Mouse (Mus musculus): Measurements from ENCODE around the gene Kalrn. TPM values are rescaled to one million over a fixed set of nuclear protein-coding genes. Genes with fewer than 3 reads are reported as not detected.
A peak's percentile ranks its signal among the peaks of the same experiment; 100 is the strongest.

Gene Kalrn
- total RNA-seq, 1 experiment from 2014 or later, result 8.2 TPM

GRCm38 (mm10) chr16:34502110-34502509, 71.2 kb downstream of the Kalrn start:
- DNase-seq, result no peak

- DNase-seq, result no peak
Measured at GRCm38 (mm10) chr16:34494741-34495140, 78.6 kb downstream of the Kalrn start.

- no peak for DNase-seq
Measured at GRCm38 (mm10) chr16:34493914-34494313, 79.4 kb downstream of the Kalrn start.

GRCm38 (mm10) chr16:34491225-34491624, 82.1 kb downstream of the Kalrn start:
- no peak for DNase-seq

GRCm38 (mm10) chr16:34490506-34490905, 82.8 kb downstream of the Kalrn start:
- peak; percentile 11 for DNase-seq

- no peak for DNase-seq
Measured at GRCm38 (mm10) chr16:34489805-34490325, 83.5 kb downstream of the Kalrn start.

- no peak for DNase-seq
Measured at GRCm38 (mm10) chr16:34487823-34488222, 85.5 kb downstream of the Kalrn start.

- no peak for DNase-seq
Measured at GRCm38 (mm10) chr16:34487268-34487667, 86.1 kb downstream of the Kalrn start.

- DNase-seq, result no peak
Measured at GRCm38 (mm10) chr16:34485483-34485882, 87.8 kb downstream of the Kalrn start.

- DNase-seq, result peak; percentile 17
Measured at GRCm38 (mm10) chr16:34484921-34485320, 88.4 kb downstream of the Kalrn start.

GRCm38 (mm10) chr16:34484213-34484612, 89.1 kb downstream of the Kalrn start:
- DNase-seq, result no peak

GRCm38 (mm10) chr16:34483716-34484115, 89.6 kb downstream of the Kalrn start:
- no peak for DNase-seq

GRCm38 (mm10) chr16:34474741-34475140, 98.6 kb downstream of the Kalrn start:
- DNase-seq, result no peak

- no peak for DNase-seq
Measured at GRCm38 (mm10) chr16:34473891-34474290, 99.4 kb downstream of the Kalrn start.

GRCm38 (mm10) chr16:34471441-34471840, 101.9 kb downstream of the Kalrn start:
- DNase-seq, result no peak

- no peak for DNase-seq
Measured at GRCm38 (mm10) chr16:34470343-34470742, 103.0 kb downstream of the Kalrn start.

- no peak for DNase-seq
Measured at GRCm38 (mm10) chr16:34469277-34469868, 104.0 kb downstream of the Kalrn start.

GRCm38 (mm10) chr16:34466649-34467048, 106.7 kb downstream of the Kalrn start:
- DNase-seq, result no peak

GRCm38 (mm10) chr16:34456314-34456713, 117.0 kb downstream of the Kalrn start:
- DNase-seq, result peak; percentile 74

- DNase-seq, result no peak
Measured at GRCm38 (mm10) chr16:34445666-34446065, 127.7 kb downstream of the Kalrn start.

- no peak for DNase-seq
Measured at GRCm38 (mm10) chr16:34441704-34442103, 131.6 kb downstream of the Kalrn start.

GRCm38 (mm10) chr16:34440994-34441414, 132.3 kb downstream of the Kalrn start:
- DNase-seq, result peak; percentile 63

GRCm38 (mm10) chr16:34440019-34440615, 133.2 kb downstream of the Kalrn start:
- DNase-seq, result no peak

- DNase-seq, result no peak
Measured at GRCm38 (mm10) chr16:34430131-34430530, 143.2 kb downstream of the Kalrn start.

All from adrenal gland, postnatal 25 days (tissue).